Mouse (Mus musculus) spleen, postnatal 4 days (tissue): ENCODE measurements around the gene Mertk.
"Not testable (repeated sequence)": the region's sequence is repeated elsewhere in the genome, so short reads cannot be mapped to it uniquely, and the experiment has no call there.

Source experiments
- DNase-seq, 2 experiments: peaks; one replicate each; pipeline ENCODE4 v3.0.0; 2022; ENCODE audit warnings: low spot score in 2 of 2

Mertk gene

DNA sequence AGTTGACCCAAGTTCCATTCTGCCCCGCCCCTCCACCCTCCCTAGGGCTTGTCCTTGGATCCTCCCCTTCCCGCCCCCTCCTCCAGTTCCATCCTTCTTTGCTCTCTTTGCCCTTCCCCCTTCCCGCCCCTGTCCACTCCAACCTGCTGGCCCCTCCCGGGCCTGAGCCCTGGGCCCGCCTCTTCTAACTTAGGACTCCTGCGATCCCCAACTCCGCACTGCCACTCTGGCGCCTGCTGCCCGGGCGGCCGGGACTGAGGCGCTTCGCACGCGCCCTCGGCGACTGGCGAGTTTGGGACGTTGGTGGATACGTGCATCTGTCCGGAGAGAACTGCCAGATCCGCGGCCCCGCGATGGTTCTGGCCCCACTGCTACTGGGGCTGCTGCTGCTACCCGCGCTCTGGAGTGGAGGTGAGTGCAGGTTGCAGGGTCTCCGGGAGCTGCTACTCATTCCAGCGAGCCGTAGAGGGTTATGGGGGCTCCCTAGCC is at the start of gene Mertk:
Gene Mertk, plus strand, starts transcription at position 264 of the 489 bp plus-strand sequence.
- DNase-seq, result peak; percentile 43 to 68

DNA sequence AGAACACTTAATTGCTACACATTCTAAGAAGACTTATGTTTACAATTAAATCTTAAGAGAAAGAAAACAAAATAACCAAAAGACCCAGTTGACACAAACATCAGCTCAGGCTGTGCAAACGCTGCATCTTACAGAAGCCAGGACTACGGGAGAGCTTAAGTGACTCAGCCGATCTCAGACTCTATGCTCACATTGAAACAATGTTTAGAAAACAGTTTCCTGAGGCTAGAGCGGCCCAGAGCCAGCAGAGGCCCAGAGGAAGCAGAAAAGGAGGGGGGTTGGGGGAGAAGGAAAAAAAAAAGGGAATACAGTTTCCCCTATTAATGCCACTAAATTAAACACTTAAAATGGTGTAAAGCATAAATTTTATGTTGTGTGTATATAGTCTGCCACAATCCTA is 18.1 kb upstream of the Mertk start:
- no peak for DNase-seq

DNA sequence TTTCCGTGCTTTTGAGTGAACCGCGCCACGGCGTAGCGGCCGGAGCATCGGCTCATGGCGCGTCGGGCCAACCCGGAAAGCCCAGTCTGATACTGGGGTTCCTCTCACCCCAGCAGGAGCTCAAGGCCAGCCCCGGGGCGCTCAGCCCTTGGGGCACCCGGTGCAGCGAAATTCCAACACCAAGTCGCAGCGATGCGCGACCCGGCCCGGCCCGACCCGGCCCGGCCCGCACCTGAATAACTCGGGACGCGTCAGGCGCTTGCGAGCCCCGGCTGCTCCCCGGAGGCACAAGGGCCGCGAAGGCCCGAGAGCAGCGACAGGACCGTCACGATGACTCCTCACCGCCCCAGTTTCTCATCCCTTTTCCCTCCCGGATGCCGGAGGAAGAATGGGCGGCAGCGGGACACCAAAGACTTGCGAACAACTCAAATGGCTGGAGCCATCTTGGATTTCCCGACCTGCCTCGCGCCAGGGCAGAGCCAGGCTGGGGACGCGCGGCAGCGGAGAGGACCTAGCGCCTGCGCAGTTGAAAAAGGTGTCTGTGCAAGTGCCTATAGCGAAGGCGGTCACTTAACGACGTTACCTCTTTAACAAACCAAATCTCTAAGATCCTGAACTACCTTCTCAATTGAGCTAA is 11.7 kb upstream of the Mertk start, which contains the start of gene Anapc1:
Gene Anapc1, minus strand, starts transcription at position 471 of the 637 bp plus-strand sequence.
- DNase-seq, result peak; percentile 87 to 93

DNA sequence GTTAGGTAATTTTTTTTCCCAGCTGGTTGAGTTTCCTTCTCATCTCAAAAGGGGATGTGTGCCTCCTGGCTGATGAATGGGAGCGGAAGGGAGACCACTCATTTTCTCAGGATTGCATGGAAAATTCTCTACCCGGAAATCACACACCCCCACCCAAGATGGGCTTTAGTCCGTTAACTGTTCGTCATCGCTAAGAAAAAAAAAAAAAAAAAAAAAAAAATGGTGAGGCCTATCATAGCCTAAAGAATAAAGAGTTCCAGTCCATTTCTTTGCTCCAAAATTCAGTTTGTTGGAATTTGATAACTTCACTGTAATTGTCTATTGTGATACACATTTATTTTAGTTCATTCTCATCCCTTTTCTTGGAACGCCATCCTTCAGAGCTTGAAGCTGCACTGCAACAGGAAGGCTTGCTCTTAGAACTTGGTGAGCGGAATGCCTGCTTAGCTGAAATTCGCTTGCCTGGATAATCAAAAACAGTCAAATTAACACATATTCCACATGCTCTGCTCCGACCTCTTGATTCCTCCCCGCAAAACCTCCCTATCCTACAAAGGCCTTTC is 11.1 kb upstream of the Mertk start:
- no peak for DNase-seq

DNA sequence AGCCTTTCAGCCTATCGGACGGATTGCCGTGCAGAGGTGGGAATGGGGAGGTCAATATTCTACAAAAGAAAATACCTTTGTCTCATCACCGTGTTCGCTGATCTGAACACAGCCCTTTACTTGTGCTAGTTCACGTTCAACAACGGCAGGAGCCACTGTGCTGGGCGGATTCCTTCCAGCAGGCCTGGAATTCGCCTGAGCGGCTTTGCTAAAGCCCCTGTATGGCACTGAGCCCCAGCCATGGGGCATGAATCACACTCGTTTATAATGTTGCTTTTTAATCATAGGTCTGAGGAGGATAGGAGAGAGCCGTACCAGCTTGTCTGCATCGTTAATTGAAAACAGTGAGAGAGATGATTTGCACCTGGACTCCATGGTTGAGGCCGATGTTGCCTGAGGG is 6.4 kb upstream of the Mertk start:
- no peak for DNase-seq

DNA sequence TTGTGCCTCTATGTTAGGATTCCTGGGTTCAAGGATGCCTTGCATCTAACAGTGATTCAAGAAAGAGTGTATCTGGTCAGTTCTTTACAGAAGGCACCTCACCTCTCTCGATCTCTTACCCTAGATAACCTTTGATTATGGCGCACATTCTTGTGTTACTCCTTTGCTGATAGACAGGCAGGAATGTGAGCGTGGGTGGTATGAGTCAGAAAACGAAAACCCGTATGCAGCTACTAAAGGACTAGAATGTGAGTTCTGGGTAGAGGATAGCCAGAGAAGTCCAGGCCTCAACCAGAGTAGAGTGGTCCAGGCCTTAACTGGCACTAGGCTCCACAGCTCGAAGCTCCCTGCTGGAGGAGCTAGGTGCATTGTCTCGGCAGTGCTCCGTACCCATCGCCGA is 6.0 kb upstream of the Mertk start:
- DNase-seq, result no peak

DNA sequence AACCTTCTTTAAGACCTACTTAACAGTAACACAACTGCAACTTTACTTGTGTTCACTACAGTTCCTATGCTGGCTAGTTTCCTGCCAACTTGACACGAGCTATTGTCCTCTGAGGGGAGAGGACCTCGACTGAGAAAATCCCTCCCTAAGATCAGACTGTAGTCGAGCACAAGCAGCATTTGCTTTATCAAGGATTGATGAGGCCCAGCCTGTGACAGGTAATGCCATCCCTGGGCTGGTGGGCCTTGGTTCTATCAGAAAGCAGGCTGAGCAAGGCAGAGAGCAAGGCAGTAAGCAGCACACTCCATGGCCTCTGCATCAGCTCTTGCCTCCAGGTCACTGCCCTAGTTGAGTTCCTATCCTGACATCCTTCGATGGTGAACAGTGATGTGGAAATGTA is 5.5 kb upstream of the Mertk start:
- DNase-seq, result no peak

DNA sequence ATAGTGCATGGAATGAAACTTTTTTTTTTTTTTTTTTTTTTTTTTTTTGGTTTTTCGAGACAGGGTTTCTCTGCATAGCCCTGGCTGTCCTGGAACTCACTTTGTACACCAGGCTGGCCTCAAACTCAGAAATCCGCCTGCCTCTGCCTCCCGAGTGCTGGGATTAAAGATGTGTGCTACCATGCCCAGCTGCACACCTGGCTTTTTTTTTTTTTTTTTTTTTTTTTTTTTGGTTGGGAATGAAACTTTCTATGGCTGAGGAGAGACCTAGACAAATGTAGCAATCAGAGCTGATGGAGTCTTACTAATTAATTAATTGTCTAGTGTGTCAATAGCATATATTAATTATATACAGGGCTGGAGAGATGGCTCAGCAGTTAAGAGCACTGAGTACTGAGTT is 4.9 kb upstream of the Mertk start:
- not testable (repeated sequence) for DNase-seq

DNA sequence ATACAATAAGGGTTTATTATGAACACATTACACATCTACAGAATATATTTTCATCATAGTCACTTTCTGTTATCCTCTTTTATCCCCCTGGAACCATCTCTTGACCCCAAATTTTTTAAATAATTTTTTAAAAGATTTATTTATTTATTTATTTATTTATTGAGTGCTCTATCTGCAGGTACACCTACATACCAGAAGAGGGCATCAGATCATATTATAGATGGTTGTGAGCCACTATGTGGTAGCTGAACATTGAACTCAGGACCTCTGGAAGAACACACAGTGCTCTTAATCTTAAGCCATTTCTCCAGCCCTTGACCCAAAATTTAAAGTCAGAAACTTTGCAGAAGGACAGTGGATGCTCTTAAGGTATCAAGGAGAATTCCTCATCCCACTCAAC is 4.2 kb upstream of the Mertk start:
- no peak for DNase-seq

DNA sequence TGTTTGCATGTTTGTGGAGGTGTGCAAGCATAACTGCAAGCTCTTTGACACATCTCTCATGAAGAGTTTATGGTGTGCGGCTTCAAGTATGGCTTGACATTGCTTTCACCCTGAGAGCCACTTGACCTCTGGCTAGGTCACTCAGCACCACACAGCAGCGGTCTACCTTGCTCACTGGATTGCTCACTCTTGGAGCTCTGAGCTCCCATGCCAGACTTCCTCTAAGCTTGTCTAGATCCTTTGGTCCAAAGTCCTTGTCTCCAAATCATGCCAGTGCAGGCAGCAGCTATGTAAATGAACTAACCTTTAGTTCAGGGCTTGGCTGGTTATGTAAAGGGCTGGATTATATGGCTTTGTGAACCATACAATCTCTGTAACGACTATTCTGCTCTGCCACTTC is 2.3 kb upstream of the Mertk start:
- DNase-seq, result no peak

DNA sequence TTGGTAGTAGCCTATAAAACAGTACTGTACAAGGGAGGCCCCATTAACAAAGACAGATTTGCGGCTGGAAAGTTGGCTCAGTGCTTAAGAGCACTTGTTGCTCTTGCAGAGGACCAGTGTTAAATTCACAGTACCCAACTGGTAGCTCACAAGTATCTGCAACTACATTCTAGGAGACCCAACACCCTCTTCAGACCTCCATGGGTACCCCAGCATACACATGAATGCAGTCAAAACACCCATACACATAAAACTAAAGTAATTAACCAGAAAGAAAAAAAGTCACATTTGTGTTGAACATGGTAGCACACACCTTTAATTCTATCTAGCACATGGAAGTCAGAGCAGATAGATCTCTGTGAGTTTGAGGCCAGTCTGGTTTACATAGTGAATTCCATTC is 1.7 kb upstream of the Mertk start:
- no peak for DNase-seq

DNA sequence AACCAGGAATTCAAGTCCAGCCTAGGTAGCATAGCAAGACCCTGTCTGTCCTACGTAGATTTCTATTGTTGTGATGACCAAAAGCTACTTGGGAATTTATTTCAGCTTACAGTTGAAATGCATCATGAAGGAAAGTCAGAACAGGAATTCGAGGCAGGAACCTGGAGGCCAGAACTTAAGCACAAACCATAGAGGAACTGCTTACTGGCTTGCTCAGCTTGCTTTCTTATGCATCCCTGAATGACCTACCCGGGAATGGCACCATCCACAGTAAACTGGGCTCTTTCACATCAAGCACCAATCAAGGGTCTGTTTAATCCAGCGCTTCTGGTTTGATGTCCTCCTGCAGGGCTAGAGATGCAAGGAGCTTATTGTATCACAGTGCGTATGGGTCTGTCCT is 1.2 kb upstream of the Mertk start:
- no peak for DNase-seq

DNA sequence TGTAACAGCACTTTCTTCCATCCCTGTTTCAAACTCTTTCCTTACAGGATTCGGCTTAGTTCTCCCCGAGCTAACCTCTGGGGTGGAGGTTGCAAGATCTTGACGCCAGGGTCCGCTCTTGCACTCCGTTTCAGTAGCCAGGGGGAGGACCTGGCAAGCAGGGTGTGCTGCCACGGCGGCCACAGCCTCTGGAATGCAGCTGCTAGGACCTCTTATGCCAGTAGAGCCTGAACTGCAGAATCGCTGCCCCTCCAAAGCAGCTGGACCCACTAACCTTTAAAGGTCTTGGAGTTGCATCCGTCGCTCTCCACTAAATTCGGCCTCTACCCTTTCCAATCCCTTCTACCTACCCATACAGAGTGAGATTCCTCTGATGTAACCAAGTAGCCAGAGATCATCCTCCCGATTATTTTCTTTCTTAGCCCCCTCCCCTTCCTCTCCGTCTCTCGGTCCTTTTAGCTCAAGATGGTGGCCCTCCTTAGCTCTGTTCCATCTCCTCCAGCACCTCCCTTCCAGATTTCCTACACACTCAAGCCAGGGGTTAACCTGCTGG is 540 bp upstream of the Mertk start:
- DNase-seq, result peak; percentile 56 to 70

DNA sequence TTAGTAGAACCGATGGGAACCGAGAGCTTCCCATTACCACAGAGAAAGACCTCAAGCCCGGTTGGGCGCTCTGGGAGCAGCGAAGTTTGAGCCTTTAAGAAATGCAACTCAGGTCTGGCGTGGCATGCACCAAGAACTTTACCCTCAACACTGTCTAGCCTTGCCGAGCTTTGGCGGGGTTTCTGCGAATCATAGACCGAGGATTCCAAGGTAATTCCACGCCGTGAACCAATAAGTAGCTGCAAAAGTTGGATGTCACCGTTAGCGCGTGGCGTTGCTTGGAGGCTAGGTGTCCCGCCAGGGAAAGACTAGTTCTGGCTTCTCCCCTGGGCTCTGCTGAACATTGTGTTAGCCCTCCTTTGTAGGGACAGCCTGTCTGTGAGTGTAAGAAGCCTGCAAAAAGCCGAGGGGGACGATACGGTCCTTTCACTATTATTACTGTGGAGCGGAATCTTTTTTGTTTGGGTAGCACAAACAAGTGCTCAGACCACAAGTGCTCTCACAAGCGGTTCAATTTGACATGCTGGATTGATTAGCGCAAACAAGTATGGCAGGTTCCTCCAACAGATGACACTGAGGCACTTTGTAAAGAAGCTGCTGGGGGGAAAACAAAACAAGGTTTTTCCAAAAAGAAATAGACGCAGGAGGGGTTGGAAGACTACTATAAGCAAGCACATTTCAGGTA is 587 bp downstream of the Mertk start:
- DNase-seq, result no peak

DNA sequence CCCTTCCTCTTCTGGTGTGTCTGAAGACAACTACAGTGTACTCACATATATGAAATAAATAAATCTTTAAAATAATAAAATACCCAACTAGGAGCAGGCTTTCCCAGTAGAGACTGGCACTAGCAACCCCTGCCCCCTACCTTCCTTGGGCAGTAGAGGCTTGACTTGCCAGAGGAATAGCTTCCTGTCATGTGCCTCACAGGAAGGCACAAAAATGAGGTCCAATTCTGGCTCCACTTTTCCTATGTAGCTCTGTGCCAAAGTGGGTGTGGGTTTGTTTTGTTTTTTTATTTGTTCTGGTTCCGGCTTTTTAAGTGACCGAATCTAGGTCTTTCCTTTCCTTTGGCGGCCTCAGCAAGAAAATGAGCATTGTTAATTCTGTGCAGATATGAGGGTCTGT is 5.7 kb downstream of the Mertk start:
- DNase-seq, result no peak

DNA sequence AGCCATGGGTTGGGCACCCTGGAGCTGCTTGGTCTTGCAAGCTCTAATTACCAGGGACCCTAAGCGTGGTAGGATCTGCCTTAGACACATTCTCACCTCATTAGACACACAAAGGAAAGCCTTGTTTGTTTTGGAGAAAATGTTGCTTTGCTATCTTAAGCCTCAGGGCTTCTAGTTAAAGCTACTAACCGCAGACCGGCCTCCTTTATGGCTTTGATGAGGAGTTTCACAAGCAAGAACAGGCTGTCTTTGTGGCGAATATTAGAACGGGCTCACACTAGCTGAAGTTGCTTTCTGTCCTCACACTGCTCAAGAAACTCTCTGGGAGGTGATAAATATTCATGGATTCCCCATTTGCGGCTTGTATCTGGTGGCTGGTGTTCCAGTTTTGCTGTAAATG is 10.5 kb downstream of the Mertk start:
- no peak for DNase-seq

DNA sequence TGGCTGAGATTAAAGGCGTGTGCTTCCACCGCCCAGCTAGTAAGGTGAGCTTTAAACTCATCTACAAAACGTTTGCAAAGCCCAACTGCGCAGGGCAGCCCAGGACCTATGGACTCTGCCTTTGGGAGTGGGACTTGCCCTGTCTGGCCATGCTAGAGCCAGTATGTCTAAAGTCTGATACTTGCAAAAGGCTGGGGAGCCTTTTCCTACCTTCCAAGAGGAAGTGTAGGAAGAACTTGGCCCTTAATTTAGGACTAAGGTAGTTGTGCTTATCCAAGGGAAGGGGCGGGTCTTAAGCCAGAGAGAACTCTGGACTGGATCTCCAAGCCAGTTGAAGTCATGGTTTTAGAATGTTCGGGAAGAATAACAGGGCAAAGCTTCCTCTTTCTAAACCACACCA is 11.9 kb downstream of the Mertk start:
- DNase-seq, result no peak

DNA sequence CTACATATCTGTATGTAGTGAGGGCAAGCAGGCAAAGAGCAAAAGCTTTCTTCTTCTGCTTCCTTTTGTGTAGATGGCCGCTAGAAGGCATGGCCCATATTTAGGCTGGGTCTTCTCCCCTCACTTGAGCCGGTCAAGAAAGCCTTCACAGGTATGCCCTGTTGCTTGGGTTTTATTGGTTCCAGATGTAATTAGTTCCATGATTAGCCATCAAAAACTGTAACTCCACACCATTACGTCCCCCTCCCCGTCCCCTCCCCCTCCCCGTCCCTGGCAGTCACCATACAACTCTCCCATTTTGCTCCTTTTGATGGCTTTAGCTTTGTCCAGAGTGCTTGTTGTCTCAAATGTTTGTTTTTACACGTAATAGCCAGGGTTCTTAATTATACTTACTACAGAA is 14.2 kb downstream of the Mertk start:
- no peak for DNase-seq

DNA sequence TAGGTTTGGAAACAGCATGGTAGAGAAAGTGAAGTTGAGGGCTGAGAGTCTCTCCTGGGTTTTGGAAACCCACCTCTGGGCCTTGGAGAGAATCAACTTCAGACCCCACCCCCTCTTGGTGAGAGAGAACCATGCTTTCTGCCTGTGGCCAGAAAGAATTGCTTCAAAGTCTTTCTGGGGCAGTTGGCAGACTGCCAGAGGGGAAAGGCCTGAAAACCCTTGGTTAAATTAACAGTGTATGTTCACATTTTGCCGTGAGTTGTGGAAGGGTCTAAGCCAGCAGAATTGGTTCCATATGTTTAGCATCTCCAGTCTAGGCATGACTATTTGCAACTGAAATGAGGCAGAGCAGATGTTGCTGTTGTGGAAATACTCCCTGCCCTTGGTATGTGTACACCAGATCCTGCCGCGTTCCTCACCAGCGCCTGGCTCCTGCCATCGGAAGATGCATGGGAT is 14.8 kb downstream of the Mertk start:
- no peak for DNase-seq

DNA sequence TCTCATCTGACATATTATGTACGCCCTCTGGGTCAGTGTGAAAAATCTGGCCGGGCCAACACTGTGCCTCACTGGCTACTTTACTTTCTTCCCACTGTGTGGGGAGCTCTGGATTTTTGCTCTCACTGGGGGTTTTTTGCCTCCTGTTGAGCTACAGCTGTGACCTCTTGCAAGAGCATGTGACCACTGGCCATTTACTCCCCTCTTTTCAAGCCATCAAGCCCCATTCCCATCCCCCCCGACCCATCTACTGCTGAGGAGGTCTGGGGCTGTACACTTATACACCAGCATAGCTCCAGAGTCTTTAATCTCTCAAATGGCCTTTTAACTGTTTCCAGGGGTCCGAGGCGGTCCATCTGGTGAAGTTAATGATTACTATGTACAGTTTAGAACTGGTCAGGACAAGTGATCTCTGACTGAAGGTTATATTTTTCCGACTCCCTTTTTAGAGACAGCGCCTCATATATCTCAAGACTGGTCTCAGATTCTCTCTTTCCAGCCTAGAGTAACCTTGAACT is 16.0 kb downstream of the Mertk start:
- DNase-seq, result no peak

DNA sequence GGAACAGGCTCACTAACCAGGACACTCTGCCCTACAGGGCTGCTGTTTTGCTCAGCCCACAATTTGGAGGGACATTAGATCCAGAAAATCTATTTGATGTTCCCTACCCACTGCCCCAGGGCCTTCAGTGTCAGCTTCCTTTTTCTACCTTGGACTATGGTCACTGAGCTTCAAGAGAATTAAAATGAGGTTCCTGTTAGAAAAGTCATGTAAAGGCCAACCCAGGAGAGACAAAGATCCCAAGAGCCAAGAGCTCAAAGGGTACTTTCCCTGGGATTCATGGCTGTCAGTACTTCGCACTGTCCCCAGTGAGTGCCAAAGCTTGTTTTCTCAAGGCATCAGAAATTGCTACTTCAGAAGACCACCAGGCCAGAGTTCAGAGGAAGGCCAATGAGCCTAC is 17.2 kb downstream of the Mertk start:
- no peak for DNase-seq

DNA sequence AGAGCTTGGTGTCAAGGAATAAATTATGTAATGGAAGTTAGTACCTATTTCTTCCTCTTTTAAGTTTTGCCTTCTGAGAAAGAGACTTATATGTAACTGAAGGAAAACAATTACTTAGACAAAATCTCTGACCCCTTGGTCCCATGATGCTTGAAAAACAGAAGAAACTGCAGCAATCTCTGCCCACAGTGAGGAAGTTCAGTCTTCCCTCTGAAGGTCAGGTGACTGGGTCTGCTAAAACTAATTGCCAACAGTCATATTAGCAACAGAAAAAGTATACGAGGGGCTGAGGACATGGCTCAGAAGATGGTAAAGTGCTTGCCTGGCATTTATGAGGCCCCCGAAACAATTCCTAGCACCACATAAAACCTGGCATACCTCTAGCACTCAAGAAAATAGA is 20.6 kb downstream of the Mertk start:
- no peak for DNase-seq
